Mouse (Mus musculus) activated CD4-positive, CD25-positive, alpha-beta regulatory T cell, adult 9 weeks (primary cell): ENCODE results near the gene Epb41l4b. TPM values are rescaled to one million over a fixed set of nuclear protein-coding genes. Genes with fewer than 3 reads are reported as not detected.

Source experiments
- polyA plus RNA-seq: library from polyadenylated mRNA; unstranded; fragments of 100-300 nt; shearing (Covaris generic); gene quantifications from one replicate; pipeline ENCODE4 v1.2.1, GENCODE M21; 2017

Epb41l4b gene
- 0.11 TPM for polyA plus RNA-seq

DNA sequence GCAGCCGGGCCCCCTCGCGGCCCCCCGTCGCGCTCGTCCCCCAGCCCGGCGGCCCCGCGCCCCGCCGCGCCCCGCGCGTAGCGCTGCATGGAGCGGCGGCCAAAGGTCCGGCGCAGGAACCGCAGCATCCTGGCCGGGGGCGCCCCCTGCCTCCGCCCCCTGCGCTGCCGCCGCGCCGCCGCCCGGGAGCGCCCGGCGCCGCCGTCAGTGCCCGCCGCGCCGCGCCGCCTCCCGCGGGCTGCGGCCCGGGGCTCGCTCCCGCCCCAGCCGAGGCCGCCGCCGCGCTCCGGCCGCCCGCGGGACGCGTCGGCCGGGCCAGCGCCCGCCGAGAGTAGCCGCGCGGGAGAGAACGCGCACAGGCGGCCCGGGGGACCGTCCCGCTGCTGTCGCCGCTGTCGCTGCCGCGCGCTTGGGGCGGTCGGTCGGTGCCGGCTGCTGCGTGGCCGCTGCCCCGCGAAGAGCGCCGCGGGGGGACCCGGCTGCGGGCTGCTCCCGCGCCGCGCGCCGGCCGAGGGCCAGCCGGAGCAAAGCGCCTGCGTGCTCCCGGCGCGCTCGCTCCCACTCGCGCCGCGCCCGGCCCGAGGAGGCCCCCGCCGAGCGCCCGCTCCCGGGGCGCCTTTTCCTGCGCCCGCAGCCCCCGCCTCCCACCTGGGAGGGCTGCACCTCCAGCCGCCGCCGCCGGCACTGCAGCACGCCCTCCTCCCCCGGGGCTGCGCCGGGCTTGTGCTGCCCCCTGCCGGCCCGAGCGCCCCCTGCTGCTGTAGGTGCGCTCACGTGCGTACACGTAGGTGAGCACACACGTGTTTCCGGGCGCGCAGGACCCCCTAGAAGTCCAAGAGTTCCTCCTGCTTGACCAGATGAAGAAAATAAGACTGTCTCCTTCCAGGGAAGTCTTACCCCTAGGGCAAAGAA lies at the start of gene Epb41l4b:
Gene Epb41l4b, minus strand, starts transcription at position 412 of the 912 bp plus-strand sequence.

DNA sequence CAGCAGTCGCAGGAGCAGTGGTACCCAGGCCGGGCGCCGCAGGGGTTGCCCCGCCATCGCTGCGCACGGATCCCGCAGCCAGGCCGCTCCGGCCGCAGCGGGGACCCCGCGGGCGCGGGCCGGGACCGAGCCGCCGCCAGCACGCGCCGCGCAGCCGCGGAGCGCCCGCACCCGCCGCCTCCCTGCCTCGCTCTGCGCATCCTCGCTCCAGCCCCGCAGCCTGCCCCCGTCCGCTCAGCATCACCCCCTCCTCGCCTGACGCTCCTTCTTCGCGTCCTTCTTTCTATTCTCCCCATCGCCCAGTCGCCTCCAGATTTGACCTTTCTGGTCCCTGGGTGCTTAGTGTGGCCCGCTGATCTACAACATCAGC lies 153.0 kb downstream of the Epb41l4b start, which contains the start of gene Frrs1l:
Gene Frrs1l, minus strand, starts transcription at position 177 of the 370 bp plus-strand sequence.

DNA sequence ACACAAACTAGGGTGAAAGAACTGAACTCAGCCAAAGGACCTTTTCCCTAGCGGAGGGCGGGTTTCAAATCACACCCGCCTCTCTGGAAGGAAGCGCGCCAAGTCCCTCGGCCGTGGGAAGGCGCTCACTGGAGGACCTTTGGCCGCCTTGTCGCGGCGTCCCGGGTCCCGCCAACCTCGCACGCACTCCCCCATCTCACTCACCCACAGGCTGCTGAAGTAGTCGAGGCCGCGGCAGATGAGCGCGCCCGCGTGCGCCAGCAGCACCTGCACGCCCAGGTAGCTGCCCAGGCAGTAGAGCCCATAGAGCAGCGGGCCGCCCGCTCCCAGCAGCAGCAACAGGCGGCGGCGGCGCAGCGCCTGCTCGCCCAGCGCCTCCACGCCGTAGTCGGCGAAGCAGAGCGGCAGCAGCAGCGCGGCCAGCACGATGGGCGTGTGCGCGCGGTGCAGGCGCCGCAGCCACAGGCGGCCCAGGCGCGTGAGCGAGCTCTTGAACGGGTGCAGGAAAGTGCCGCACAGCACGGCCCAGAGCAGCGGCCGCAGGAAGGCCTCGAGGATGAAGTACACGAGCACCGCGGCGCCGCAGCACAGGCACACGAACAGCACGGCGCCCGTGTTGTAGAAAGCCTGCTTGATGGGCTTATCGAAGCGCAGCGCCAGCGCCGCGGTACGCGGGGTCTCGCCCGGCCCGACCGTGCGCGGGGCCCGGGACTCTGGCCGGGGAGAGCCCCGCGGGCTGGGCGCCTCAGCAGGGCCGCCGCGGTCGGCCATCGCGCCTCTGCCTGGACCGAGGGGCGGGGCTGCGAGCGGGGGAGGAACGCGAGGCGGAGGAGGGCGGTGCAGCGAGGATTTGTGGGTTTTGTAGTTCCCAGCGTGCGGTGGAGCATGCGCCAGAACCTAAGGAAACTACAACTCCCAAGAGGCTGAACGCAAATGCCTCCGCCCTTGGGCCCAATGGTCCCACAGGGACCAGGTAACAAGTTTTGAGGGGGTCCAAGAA lies 196.3 kb downstream of the Epb41l4b start, which contains the start of gene Tmem245:
Gene Tmem245, minus strand, starts transcription at position 797 of the 1,000 bp plus-strand sequence.

Other genes with a start within 250 kb of the Epb41l4b start
- gene Tmem245, start 196.0 kb downstream of the Epb41l4b start, polyA plus RNA-seq = 2.3 TPM
- gene Frrs1l, start 153.0 kb downstream of the Epb41l4b start, polyA plus RNA-seq = not detected
- gene Ptpn3, start 158.4 kb upstream of the Epb41l4b start, polyA plus RNA-seq = 2.1 TPM